Mouse (Mus musculus): ENCODE data around the gene Hoxc9.

- no peak for TF ChIP-seq CTCF (IDR thresholded peaks at IDR 0.05)
- no peak for TF ChIP-seq EP300 (IDR thresholded peaks at IDR 0.05)
Measured at GRCm38 (mm10) chr15:102981379-102982288, 5.4 kb downstream of the Hoxc9 start.

All from lung, postnatal 0 days (tissue).